Mouse (Mus musculus) intestine, embryonic 15.5 days (tissue): ENCODE results near the gene Nmrk2. TPM values are rescaled to one million over a fixed set of nuclear protein-coding genes. Genes with fewer than 3 reads are reported as not detected.
A peak's percentile ranks its signal among the peaks of the same experiment; 100 is the strongest.

Experiments
- ATAC-seq: fragments of 200-750 bp; cut with Nextera tagmentation; 2 replicates; pipeline ENCODE4 v1.8.0; 2017; ENCODE audit warnings: moderate TSS enrichment, moderate library complexity
- H3K27ac ChIP-seq: fragments of 300-500 bp; sonication (generic); 2 replicates; pipeline ENCODE4 v1.5.1; 2015; ENCODE audit warnings: mild to moderate bottlenecking, inconsistent platforms
- H3K27me3 ChIP-seq: fragments of 300-500 bp; sonication (generic); replicated peaks from 2 replicates; pipeline ENCODE4 v1.6.1; 2015; ENCODE audit warnings: inconsistent platforms
- H3K36me3 ChIP-seq: fragments of 300-500 bp; sonication (generic); 2 replicates; pipeline ENCODE4 v1.6.1; 2015; ENCODE audit warnings: inconsistent platforms
- H3K4me1 ChIP-seq: fragments of 300-500 bp; sonication (generic); replicated peaks from 2 replicates; pipeline ENCODE4 v1.6.1; 2015; ENCODE audit warnings: inconsistent platforms
- H3K4me2 ChIP-seq: fragments of 300-500 bp; sonication (generic); replicated peaks from 2 replicates; pipeline ENCODE4 v1.6.1; 2015; ENCODE audit warnings: mild to moderate bottlenecking, inconsistent platforms
- H3K4me3 ChIP-seq: fragments of 300-500 bp; sonication (generic); replicated peaks from 2 replicates; pipeline ENCODE4 v1.5.1; 2015; ENCODE audit warnings: inconsistent platforms
- H3K9ac ChIP-seq: fragments of 300-500 bp; sonication (generic); 2 replicates; pipeline ENCODE4 v1.6.1; 2015; ENCODE audit warnings: inconsistent platforms
- H3K9me3 ChIP-seq: fragments of 300-500 bp; sonication (generic); 2 replicates; pipeline ENCODE4 v1.6.1; 2016; ENCODE audit warnings: inconsistent platforms
- WGBS: fragments of 180-500 bp; shearing (Covaris S2); methylation state at CpG from one replicate; pipeline ENCODE4 v1.1.7; 2015; 5-methylcytosine and 5-hydroxymethylcytosine counted together
- polyA plus RNA-seq: library from polyadenylated mRNA; unstranded; fragments of >200 nt; fragmentation: Nextera tagmentation; extraction: Ambion mirVana; gene quantifications from 2 replicates; pipeline ENCODE4 v1.2.1, GENCODE M21; 2015

Nmrk2 gene
- polyA plus RNA-seq, result 0.14 TPM in 1 of 2 replicates, not detected in the other

DNA sequence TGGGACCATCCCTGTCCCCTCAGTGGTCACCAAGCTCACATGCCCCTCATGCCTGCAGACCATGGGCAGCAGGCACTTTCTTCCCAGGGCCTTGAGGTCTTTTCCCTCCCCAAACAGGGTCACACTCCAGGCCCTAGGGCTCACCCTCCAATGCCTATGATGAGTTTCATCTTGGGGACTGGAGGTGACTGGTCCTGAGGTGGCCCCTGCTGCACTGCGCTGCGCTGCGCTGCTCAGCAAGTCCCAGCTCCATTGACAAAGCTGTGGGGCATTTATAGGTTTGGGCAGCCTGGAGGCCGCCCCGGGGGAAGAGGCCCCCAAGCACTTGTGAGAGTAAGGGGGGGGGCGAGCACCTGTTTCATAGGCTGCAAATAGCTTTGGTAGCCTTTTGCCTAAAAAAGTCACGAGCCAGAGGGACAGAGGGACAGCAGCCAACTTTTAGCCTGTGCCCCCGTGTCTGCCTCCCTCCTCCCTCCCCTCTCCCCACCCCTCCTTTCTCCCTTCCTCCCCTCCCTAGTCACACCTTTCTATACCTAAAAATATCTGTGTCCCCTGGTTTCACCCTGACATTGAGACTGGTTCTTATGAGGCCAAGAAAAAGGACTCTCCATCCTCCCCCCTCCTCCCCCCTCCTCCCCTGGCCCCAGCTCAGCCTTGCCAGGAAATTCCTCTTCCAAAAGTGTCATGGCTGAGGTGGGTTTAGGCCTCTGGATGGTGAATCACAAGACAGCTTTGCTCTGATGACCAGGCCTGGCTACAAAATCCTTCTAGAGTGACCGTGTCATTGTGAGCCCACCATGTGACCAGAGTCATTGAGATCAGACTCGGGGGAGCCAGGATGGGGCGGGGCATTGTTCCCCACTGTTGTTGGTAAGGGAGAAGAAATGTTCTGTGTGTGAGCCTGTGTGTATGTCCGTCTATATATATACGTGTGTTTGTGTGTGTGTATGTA is at the start of gene Nmrk2:
TSS of gene Nmrk2 (minus strand) at position 245 of the 952 bp plus-strand sequence.
- H3K4me1 ChIP-seq, result no peaks in the 10 kb centered on the region
- ATAC-seq, result no peak
- no peak within 1 kb of the TSS for H3K4me3 ChIP-seq
- no peak within 1 kb of the TSS for H3K27ac ChIP-seq
- no peaks in the 10 kb centered on the region for H3K36me3 ChIP-seq
- WGBS, result 59% methylated on average over 13 of the region's 13 CpGs
- no peak within 1 kb of the TSS for H3K4me2 ChIP-seq
- H3K9me3 ChIP-seq, result no peaks in the 10 kb centered on the region
- 0 out of 2 replicates have a peak within 1 kb of the TSS, but pooled peaks have one; percentile 5 for H3K9ac ChIP-seq
- H3K27me3 ChIP-seq, result no peaks in the 10 kb centered on the region; the same call in 1 of the 2 replicates

DNA sequence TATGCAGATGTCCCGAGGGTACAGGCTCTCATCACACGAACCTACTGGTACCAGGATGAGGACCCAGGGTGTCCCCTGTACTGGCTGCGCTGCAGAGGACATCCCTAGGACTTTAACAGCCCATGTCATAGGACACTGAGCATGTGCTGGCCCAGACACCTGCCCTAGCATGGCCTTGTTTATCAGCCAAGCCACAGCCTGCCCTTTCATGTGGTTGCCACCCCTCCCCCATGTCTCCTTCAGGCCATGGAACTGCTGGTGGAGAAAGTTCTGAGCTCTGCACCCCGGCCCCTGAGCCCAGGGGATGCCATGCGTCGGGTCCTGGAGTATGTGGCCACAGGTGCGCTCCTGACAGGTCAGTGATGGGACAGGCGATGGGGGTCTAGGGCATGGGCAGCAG is 47.6 kb upstream of the Nmrk2 start:
- no peak overlapping the region for H3K4me2 ChIP-seq
- H3K9ac ChIP-seq, result no peak overlapping the region
- H3K9me3 ChIP-seq, result no peaks in the 10 kb centered on the region
- no peaks in the 10 kb centered on the region for H3K36me3 ChIP-seq
- ATAC-seq, result no peak
- peaks cover 36% of the 10 kb centered on the region for H3K27me3 ChIP-seq
- no peak overlapping the region for H3K4me3 ChIP-seq
- H3K27ac ChIP-seq, result no peak overlapping the region
- WGBS, result 86% methylated on average over 8 of the region's 8 CpGs
- H3K4me1 ChIP-seq, result peaks cover 14% of the 10 kb centered on the region

DNA sequence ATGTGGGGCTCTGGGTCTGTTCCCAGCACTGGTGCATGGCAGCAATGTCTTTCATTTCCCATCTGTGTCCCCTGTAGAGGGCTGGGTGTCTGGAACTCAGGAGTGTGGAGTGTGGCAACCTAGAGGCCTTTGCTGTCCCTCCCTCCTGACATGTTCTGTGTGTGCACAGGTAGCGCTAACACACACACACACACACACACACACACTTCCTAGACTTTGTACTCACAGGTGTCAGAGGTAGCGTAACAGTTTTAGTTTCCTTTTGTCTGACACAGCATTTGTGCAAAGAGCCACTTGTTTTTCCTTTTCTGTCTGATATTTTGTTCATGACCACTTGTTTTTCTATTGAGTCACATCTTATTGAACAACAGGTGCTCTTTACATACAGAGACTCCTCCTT is 46.0 kb upstream of the Nmrk2 start:
- Histone ChIP-seq H3K27me3 (peaks cover 20% of the 10 kb centered on the region), H3K4me3 (no peak overlapping the region), H3K9ac (no peak overlapping the region), H3K36me3 (no peaks in the 10 kb centered on the region), H3K4me1 (peaks cover 12% of the 10 kb centered on the region), H3K4me2 (no peak overlapping the region), H3K9me3 (no peaks in the 10 kb centered on the region), H3K27ac (no peak overlapping the region)
- 79% methylated on average over 2 of the region's 2 CpGs for WGBS
- no peak for ATAC-seq

DNA sequence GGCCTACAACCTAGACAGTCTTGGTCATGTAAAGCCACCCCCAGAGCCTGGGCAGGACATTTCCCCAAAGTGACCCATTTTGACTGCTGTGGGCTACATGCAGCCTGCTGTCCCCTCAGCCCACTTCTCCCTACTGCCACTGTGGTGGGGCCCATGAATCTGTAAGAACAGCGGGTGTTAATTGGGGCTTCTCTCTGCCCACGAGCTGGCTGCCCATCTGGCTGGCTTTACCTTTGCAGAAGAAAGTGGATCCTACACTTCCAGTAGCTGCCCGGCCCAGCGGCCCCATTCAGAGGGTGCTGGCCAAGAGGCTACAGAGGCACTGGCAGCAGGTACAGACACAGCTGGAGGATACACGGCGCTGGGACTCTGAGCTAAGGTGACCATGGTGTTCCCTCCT is 43.3 kb upstream of the Nmrk2 start:
- no peaks in the 10 kb centered on the region for H3K9me3 ChIP-seq
- H3K9ac ChIP-seq, result no peak overlapping the region
- H3K36me3 ChIP-seq, result no peaks in the 10 kb centered on the region
- H3K27ac ChIP-seq, result no peak overlapping the region
- no peak overlapping the region for H3K4me2 ChIP-seq
- no peak overlapping the region for H3K4me3 ChIP-seq
- peaks cover 7% of the 10 kb centered on the region for H3K27me3 ChIP-seq
- peaks cover 9% of the 10 kb centered on the region; the same call in 1 of the 2 replicates for H3K4me1 ChIP-seq
- no peak for ATAC-seq
- 87% methylated on average over 6 of the region's 6 CpGs for WGBS

DNA sequence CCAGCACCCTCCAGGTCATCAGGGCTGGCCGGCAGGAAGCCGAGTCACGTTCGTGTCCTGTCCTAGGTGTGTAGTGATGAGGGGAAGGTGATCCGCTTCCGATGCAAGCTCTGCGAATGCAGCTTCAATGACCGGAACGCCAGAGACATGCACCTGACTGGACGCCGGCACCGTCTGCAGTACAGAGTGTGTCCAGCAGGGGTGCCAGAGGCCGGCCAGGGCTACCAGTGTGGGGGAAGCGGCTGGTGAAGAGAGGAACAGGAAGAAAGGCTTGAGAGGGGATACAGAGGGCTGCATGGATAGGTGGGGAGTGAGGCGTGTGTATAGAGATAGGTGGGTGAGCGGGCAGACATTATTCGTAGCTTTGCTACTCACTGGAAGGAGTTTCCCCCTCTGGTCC is 42.7 kb upstream of the Nmrk2 start:
- H3K4me1 ChIP-seq, result peaks cover 11% of the 10 kb centered on the region; the same call in 1 of the 2 replicates
- no peak overlapping the region for H3K4me2 ChIP-seq
- ATAC-seq, result peak; percentile 61
- no peak overlapping the region for H3K27ac ChIP-seq
- WGBS, result 11% methylated on average over 17 of the region's 17 CpGs
- H3K27me3 ChIP-seq, result peaks cover 13% of the 10 kb centered on the region
- H3K9me3 ChIP-seq, result no peaks in the 10 kb centered on the region
- H3K36me3 ChIP-seq, result no peaks in the 10 kb centered on the region
- no peak overlapping the region for H3K4me3 ChIP-seq
- H3K9ac ChIP-seq, result no peak overlapping the region

DNA sequence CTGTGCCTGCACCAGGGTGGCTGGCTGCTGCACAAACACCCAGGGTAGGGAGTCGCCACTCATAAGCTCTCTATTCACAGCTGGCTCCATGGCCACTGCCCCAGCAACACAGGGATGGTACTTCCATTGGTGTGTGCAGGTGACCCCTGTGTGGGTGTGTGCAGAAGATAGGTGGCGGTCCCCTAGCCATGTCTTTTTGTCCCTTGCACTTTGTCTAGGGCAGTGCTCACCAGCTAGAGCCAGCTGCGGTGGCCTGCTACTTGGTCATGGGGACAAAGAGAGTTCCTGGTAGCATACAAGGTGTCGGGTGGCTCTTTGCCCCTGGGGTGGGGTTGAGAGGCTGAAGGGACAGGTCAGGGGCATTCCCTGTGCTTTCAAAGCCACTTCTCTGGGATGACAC is 42.3 kb upstream of the Nmrk2 start:
- Histone ChIP-seq H3K9ac (no peak overlapping the region), H3K4me1 (peaks cover 14% of the 10 kb centered on the region; the same call in 1 of the 2 replicates), H3K9me3 (no peaks in the 10 kb centered on the region), H3K4me3 (no peak overlapping the region), H3K27me3 (peaks cover 17% of the 10 kb centered on the region), H3K4me2 (no peak overlapping the region), H3K27ac (no peak overlapping the region), H3K36me3 (no peaks in the 10 kb centered on the region)
- 72% methylated on average over 4 of the region's 4 CpGs for WGBS
- ATAC-seq, result no peak

DNA sequence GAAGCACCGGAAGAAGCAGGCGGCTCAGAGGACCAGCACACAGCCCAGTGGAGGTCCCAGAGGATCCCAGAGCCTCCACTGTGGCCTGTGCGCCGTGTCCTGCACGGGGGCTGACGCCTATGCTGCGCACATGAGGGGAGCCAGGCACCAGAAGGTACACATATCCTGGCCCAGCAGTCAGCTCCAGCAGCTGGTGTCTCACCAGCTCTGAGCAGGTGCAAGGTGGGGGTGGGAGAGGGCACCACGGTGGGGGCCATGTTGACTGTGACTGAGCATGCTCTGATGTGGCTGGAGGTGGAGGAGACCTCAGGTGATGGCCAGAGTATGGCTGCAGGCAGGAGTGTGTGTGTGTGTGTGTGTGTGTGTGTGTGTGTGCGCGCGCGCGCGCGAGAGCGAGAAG is 40.2 kb upstream of the Nmrk2 start:
- Histone ChIP-seq H3K27me3 (peaks cover 23% of the 10 kb centered on the region), H3K4me2 (no peak overlapping the region), H3K4me3 (no peak overlapping the region), H3K4me1 (peaks cover 14% of the 10 kb centered on the region; the same call in 1 of the 2 replicates), H3K9ac (no peak overlapping the region), H3K36me3 (no peaks in the 10 kb centered on the region), H3K27ac (no peak overlapping the region), H3K9me3 (no peaks in the 10 kb centered on the region)
- no peak for ATAC-seq
- WGBS, result 89% methylated on average over 16 of the region's 16 CpGs

DNA sequence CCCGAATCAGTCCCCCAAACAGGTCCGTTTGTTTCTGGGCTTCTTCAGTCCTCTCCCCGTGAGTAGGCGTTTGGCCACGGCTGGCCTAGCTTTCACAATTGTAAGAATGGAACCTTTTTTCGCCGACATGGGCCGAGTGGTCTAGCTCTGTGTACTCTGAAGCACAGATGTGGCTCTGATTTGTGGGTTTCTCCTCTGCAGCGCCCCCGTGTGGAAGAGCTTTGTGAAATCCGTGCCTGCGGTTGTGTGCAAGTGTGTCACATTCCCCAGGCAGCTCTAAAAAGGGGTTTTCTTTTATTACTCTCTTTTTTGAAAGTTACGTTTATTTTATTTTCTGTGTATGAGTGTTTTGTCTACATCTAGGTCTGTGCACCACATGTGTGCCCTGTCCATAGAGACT is 39.0 kb upstream of the Nmrk2 start:
- Histone ChIP-seq H3K4me2 (no peak overlapping the region), H3K36me3 (no peaks in the 10 kb centered on the region), H3K4me3 (no peak overlapping the region), H3K4me1 (peaks cover 14% of the 10 kb centered on the region; the same call in 1 of the 2 replicates), H3K27ac (no peak overlapping the region), H3K9me3 (no peaks in the 10 kb centered on the region), H3K27me3 (peaks cover 23% of the 10 kb centered on the region), H3K9ac (no peak overlapping the region)
- no peak for ATAC-seq
- WGBS, result 32% methylated on average over 13 of the region's 13 CpGs

DNA sequence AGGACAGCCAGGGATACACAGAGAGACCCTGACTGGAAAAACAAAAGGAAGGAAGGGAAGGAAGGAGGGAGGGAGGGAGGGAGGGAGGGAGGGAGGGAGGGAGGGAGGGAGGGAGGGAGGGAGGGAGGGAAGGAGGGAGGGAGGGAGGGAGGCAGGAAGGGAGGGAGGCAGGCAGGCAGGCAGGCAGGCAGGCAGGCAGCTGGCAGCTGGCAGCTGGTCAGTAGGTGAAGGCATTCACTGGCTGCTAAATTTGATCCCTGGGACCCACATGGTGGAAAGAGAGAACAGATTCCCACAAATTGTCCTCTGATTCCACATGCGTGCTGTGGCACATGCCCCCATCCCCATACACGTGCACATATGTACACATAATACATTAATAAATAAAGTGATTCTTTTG is 36.8 kb upstream of the Nmrk2 start:
- Histone ChIP-seq H3K9me3 (no peaks in the 10 kb centered on the region), H3K4me1 (peaks cover 12% of the 10 kb centered on the region), H3K4me3 (no peak overlapping the region), H3K27ac (no peak overlapping the region), H3K9ac (no peak overlapping the region), H3K27me3 (peaks cover 23% of the 10 kb centered on the region), H3K4me2 (no peak overlapping the region), H3K36me3 (no peaks in the 10 kb centered on the region)
- WGBS, result 77% methylated on average over 2 of the region's 2 CpGs
- no peak for ATAC-seq

DNA sequence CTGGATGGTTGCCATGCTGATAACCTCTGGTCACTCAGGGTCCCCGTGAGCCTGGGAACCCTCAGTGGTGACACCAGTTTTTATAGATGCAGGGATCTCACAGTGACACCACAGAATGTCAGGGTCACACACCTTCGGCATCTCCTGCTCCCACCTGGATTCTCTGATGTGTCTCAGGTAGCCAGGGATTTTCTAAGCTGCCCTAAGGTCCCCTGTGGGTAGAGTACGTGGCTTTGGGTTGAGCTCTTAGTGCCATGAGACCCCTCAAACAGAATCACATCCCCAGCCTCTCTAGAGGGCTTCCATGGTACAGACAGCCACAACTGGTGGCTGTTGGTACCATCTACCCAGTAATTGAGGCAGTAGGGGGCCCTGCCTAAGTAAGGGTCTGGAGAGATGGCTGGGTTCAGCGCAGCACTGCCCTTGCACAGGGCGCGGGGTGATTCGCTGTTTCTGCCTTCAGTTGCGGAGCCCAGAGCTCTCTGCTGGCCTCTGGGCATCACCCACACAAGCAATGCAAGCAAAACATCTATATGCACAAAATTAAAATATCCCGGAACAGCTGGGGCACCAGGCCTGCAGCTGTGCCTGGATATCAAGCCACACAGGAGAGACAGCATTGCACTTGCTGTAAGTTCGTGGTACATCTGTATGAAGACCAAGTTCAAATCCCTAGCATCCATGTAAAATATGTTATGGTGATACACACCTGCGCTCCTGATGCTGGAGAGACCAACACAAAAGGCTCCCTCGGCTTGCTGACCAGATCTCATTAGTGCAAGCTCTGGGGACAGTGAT is 34.8 kb upstream of the Nmrk2 start:
- ATAC-seq, result no peak
- WGBS, result 86% methylated on average over 12 of the region's 12 CpGs
- H3K36me3 ChIP-seq, result no peaks in the 10 kb centered on the region

DNA sequence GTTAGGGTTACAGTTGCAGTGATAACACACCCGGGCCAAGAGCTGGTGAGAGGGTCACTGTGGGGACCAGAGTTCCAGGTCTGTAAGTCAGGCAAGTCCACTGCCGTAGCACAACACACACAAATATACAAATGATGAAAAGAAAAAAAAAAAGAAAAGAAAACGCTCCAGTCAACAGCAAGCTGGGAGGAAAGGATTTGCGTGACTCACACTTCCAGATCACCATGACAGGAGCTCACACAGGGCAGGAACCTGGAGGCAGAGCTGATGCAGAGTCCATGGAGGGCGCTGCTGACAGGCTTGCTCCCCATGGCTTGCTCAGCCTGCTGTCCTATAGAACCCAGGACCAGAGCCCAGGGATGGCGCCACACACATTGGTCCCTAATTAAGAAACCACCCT is 32.4 kb upstream of the Nmrk2 start:
- WGBS, result 84% methylated on average over 6 of the region's 6 CpGs
- no peak for ATAC-seq
- no peaks in the 10 kb centered on the region for H3K36me3 ChIP-seq
- no peak overlapping the region; the same call in 1 of the 2 replicates for H3K9ac ChIP-seq
- 0 out of 2 replicates have a peak overlapping the region, but pooled peaks have one; percentile 76 for H3K4me3 ChIP-seq
- peak overlapping the region; percentile 72; the same call in 1 of the 2 replicates for H3K4me2 ChIP-seq
- H3K4me1 ChIP-seq, result peaks cover 22% of the 10 kb centered on the region
- H3K27me3 ChIP-seq, result peaks cover 29% of the 10 kb centered on the region
- no peaks in the 10 kb centered on the region for H3K9me3 ChIP-seq
- H3K27ac ChIP-seq, result peak overlapping the region; percentile 32; the same call in 1 of the 2 replicates

More for the DNA sequence above, 34.8 kb upstream of the Nmrk2 start:
- Histone ChIP-seq H3K9ac (no peak overlapping the region), H3K4me2 (no peak overlapping the region), H3K27me3 (peaks cover 27% of the 10 kb centered on the region), H3K27ac (no peak overlapping the region), H3K4me1 (peaks cover 21% of the 10 kb centered on the region), H3K9me3 (no peaks in the 10 kb centered on the region), H3K4me3 (no peak overlapping the region)

DNA sequence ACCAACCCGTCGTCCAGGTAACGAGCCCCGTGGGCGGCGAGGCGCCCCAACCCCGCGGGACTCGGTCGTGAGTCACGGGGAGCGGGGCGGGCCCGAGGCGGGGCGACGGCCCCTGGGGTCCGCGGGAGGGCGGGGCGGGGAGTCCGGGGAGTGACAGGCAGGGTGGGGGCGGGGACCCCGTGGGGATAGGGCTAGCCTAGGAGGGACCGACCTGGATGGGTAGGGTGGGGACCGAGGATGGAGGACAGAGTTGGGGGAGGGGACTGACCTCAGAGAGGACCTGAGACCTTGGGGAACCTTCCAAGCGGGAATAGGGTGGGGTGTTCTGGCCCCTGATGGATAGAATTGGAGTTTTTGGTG is 31.4 kb upstream of the Nmrk2 start:
- under 1% methylated on average over 24 of the region's 28 CpGs for WGBS
- Histone ChIP-seq H3K4me1 (peaks cover 22% of the 10 kb centered on the region), H3K4me3 (peak overlapping the region; percentile 76), H3K9ac (peak overlapping the region; percentile 77), H3K27me3 (peaks cover 33% of the 10 kb centered on the region), H3K36me3 (no peaks in the 10 kb centered on the region), H3K9me3 (no peaks in the 10 kb centered on the region), H3K4me2 (peak overlapping the region; percentile 72), H3K27ac (peak overlapping the region; percentile 58)
- ATAC-seq, result peak; percentile 75
